Mouse (Mus musculus): ENCODE results near the gene Aamdc.

Gene Aamdc

DNA sequence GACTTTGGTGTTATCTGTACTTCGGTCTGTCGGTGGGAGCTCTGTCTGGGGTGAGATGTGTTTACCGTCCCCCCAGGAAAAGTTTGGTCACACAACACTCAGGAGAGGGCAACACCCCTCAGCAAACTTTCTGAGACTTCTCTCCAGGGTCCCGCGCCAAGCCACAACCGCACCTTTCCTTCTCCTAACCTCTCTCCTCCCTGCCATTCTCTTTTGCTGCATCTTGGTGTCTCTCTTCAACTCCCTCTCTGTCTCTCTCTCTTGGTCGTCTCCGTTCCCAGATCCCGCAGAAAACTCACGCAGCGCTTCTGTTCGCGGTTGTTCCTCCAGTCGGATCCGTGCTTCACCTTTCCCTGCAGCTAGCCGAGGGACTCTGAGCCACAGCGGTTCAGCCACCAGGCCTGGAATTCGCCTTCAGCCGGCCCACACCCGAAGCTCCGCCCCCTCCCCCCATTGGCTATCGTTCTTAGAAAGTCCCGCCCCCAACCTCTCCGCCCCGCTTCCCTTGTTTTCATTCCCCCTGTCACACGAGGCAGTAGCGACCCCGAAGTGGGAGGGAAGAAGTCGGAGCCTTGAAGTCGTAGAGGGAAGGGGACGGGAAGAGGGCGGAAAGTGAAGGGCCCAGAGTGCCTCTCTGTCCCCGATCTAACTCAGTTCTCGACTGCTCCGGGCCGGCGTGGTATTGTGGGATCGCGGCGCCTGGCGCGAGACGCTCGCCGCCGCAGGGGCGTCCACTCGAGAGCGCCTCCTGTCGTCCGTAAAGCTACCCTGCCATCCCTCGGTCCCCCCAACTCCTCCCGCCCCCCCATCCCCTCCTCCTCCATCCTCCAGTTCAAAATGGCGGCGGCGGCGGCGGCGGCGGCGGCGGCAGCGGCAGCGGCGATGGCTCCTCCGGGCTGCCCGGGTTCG is at the start of gene Aamdc, which contains the start of gene Rsf1:
Gene Aamdc (minus strand): TSS at position 431 of the 909 bp plus-strand sequence.
Gene Rsf1 (plus strand): TSS at position 823 of the 909 bp plus-strand sequence.
- peak; percentile 95 for DNase-seq

GRCm38 (mm10) chr7:97623402-97623801 is 44.1 kb upstream of the Aamdc start:
- no peak for DNase-seq

GRCm38 (mm10) chr7:97622676-97623075 is 43.4 kb upstream of the Aamdc start:
- DNase-seq: no peak

DNA sequence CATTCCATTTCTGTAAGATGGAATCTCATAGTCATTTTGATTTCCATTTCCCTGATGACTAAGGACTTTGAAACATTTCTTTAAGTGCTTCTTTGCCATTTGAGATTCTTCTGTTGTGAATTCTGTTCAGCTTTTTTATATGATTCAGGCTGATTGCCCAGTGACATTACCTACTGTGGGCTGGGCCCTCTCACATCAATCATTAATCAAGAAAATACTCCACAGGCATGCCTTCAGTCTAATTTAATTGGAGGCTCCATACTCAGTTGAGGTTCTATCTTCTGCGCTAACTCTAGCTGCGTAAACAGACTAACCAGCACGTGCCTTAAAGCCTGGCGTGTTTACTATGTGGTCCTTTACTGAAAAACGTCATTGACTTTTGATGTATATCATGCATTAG is 42.0 kb upstream of the Aamdc start:
- no peak for DNase-seq

DNA sequence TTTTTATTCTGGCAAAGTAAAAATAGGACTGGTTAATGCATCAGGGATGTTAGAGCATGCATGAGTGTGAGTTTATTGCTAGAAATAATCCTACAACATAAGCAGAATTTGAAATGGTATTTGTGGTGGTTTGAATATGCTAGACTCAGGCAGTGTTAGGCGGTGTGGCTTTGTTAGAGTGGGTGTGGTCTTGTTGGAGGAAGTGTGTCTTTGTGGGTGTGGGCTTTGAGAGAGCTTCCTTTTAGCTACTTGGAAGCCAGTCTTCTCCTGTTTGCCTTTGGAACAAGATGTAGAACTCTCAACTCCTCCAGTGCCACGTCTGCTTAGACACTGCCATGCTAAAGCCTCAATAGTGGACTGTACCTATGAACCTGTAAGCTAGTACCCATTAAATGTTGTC is 19.3 kb upstream of the Aamdc start:
- DNase-seq: no peak

DNA sequence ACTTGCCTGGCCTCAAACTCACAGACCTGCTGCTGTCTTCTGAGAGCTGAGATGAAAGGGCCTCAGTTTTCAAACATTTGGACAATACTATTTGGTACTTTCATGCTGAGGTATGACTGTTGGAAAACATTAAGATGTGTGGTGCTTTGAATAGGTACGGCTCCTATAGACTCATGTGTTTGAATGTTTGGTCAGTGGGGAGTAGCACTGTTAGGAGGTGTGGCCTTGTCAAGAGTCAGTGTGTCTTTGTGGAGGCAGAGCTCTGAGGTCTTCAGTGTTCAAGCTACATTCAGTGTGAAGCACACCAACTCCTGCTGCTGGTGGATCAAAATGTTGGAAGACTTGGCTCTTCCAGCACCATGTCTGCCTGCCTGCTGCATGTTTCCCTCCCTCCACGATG is 14.2 kb upstream of the Aamdc start:
- no peak for DNase-seq

- DNase-seq: no peak
Measured at GRCm38 (mm10) chr7:97592396-97592795, 13.1 kb upstream of the Aamdc start.

- no peak for DNase-seq
Measured at GRCm38 (mm10) chr7:97591336-97591735, 12.0 kb upstream of the Aamdc start.

DNA sequence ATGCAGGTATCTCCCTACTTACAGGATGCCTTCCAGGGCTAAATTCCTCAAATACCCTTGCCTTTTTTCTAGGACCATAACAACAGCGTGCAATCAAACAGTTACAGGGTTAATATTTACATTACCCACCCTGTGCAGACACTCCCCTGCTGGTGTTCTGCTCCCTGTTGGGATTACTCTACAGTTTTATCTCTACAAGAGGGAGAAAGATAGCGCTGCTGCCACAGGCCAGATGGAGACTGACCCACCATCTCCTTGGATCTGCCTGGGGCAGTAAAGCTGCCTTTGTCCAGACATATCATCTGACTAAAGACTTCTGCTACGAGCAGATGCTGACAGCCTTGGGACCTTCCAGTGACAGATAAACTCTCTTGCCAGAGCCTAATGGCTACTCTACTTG is 11.2 kb upstream of the Aamdc start:
- DNase-seq: no peak

DNA sequence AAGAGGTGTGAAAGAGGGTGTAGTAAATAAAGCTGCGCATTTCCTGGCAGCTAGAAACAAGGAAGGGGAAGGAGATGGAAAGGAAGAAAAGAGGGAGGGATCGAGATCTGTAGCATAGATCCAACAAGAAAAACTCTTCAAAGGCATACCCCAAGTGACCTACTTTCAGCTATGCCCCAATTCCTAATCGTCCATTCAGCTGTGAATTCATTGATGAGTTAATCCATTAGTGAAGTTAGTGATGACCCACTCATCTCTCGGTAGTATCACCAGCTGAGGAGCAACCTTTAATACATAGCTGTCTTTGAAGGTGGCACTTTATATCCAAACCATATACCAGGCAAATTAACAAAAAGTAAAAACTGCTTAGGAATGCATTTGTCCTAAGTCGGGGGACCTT is 9.2 kb upstream of the Aamdc start:
- DNase-seq: no peak

- peak; percentile 89 for DNase-seq
Measured at GRCm38 (mm10) chr7:97580843-97581214, 1.5 kb upstream of the Aamdc start.

DNA sequence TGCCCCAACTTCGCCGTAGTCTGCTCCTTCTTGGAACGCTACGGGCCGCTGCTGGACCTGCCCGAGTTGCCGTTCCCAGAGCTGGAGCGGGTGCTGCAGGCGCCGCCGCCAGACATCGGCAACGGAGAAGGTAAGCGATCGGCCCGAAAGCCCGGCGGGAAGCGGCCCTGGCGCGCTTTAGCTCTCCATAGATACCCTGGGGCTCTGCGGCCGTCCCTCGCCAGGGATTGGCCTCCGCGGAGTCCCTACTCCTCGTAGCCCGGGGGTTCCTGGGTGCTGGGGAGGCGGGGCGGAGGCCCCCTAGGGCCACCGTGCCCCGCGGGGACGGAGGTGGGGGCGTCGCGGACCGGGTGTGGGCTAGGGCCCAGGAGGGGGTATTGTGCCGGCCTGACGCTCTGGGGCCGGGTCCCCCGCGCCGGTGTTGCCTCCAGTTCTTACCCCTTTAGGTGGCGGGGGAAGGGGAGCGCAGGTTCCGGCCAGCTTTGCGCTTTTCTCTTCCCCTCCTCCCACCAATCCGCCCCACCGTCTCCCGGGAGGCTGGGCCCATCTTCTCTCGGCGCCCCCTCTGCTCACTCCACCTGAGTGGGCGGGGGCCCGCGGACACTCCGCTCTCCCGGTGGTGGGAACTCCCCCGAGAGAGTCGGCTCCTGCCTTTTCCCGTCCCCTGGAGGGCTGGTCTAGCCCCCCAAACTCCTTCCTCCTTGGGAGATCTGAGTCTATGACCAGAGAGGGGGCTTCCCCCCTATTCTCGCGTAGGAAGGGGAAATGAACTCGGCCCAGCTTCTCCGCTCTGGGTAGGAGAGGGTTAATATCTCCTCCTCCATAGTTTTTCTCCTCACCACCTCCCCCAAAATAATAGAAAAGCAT is 912 bp upstream of the Aamdc start:
- peak; percentile 74 for DNase-seq

DNA sequence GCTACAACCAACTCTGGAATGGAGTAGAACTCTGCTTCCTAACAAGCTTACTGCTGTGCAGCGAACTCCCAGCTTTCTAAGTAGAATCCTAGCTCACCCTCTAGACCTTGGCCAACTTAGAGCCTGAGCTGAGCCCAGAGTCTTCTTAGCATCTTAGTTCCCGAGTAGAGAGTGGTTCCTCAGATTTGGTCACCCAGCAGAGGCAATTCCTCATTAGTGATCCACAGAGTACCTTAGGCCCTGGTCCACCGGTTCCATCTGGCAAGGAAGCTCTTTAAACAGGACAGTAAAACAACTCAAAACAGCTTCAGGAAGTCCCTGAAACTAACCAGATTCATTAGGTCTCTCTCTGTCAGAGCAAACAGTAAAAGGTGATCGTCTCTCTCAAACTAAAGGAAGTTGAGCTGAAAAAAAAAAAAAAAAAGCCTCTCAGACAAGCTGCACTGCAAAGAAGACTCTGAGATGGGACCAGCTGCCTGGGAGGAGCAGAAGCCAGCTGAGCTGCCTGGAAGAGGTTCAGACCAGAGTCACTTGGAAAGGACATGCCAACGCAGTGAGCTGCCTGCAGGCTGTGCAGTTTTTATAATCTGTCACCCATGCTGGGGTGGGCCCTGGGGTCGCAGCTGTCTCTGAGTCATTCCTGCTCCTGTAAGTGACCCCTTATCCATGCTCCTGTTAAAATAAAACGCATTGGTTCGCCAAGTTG is 783 bp downstream of the Aamdc start:
- DNase-seq: peak; percentile 49

DNA sequence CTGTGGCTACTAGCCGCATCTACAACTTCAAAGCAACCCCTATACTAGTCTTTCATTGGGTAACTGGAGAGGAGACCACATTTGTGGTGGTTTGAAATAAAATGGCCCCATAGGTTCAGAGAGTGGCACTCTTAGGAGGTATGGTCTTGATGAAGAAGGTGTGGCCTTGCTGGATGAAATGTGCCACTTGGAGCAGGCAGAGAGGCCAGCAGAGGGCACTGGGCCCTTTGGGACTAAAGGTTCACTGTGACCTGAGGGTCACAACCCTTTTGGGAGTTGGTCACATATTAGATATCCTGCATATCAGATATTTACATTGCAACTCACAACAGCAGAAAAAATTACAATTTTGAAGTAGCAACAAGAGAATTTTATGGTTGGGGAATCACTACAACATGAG is 8.9 kb downstream of the Aamdc start:
- no peak for DNase-seq

DNA sequence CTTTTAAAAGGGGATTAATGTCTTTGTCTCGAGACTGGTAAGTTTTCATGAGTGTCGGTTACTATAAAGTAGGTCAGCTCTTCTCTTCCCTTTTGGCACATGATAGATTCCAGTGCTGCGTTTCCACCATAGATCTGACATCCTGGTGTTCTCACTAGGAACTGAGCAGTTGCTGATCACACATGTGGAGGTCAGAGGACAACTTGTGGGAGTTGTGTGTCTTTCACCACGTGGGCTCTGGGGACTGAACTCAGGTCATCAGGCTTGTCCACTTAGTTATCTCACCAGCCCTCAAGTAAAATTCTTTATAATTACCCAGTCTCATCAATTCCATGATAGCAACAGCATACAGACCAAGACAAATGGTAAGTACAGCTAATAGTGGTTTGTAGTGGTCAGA is 9.9 kb downstream of the Aamdc start:
- no peak for DNase-seq

- no peak for DNase-seq
Measured at GRCm38 (mm10) chr7:97563576-97563975, 15.7 kb downstream of the Aamdc start.

DNA sequence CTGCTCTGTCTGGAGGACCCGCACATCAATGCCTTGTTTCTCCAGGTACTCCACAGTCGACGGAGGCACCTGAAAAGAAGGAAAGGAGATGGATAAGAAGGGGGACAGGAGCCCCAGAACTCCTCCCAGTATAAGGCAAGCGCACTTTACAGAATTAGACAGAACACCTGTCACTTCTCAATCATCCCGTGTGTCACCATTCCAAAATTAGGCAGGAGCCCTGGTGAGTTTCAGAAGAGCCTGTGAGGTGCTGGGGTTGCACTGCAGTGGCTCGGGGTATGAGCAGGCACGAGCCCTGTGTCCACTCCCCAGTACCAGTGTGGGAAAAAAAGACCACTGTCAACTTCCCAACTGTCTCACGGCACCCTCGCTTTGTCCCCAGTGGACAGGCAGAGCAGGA is 28.6 kb downstream of the Aamdc start:
- no peak for DNase-seq

GRCm38 (mm10) chr7:97549301-97549700 is 30.0 kb downstream of the Aamdc start:
- no peak for DNase-seq

DNA sequence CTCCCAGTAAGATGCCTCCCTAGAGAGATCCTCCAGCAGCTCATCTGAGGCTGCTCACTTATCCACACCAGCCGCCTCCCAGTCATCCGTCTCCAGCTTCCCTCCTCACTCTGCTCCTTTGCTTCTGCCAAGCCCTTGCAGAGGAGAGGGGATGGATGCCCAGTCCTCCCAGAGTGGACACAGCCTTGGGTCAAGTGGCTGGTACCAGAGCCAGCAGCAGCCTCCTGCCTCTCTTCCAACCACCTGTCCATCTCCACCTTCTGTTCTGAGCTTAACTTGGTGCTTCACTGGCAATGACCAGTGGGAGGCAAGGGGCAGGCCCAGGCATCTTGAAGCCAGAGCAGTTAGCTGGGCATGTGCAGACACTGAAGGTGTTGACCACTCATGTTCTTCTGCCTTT is 32.8 kb downstream of the Aamdc start:
- no peak for DNase-seq

- DNase-seq: no peak
Measured at GRCm38 (mm10) chr7:97536571-97536970, 42.7 kb downstream of the Aamdc start.

DNA sequence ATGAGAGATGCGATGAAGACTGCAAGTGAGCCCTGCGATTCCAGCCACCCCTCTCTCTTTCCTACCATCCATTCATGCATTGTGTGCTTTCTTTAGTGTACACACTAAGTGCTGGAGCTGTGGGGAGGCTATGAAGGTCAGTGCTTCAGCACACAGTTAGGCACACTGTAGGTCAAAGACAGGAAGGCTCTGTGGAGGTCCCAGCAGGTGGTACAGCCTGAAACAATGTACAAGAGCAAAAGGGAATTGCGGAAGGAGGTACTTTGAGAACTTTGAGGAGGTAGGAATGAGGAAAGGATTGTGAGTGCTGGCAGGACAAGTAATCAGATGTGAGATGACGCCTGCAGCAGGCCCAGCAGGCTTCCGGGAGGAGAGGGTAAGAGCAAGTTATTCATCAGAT is 43.8 kb downstream of the Aamdc start:
- DNase-seq: no peak

DNA sequence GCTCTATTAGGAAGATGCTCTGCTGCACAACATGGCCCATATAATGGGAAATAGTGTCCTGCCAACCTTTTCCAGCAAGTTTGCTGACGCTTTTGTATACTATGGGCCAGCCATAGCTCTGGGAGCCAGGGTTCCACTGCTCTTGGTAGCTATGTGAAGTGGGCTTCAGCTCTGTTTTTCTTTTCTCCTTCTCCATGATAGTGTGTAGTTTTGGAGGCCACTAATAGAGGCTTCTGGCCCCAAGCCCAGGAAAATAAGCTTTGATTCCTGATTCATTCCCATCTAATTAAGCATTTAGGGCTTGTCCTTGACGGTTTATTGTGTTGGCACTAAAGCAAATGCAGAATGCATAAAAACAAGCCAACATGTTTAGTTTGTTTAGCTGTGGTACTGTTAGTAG is 59.4 kb downstream of the Aamdc start:
- no peak for DNase-seq

DNA sequence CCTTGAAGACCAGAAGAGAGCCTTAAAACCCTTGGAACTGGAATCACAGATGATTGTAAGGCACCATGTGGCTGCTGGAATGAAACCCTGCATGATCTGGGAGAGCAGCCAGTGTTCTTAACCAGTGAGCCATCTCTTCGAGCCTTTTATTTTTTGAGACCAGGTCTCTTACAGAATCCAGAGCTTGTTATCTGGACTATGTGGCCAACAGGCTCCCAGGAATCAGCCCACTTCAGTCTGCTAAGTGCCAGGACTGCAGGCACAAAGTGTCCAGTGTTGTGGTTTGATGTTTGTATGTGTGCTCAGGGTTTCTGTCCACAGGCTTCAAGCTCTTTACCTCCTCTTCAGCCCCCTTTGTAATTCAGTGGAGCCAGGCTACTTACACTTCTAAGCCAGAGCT is 64.5 kb downstream of the Aamdc start:
- DNase-seq: no peak
